Mouse (Mus musculus) thymus, postnatal 25 days (tissue): ENCODE measurements around the gene Slc25a23.

Source experiments
- DNase-seq: peaks from one replicate; pipeline ENCODE4 v3.0.0; 2022

Gene Slc25a23

GRCm38 (mm10) chr17:57070272-57070671 lies 10.6 kb upstream of the Slc25a23 start:
- no peak for DNase-seq

- DNase-seq: no peak
Observed at GRCm38 (mm10) chr17:57066908-57067307, 7.2 kb upstream of the Slc25a23 start.

GRCm38 (mm10) chr17:57063031-57063430 lies 3.4 kb upstream of the Slc25a23 start:
- no peak for DNase-seq

GRCm38 (mm10) chr17:57062548-57062947 lies 2.9 kb upstream of the Slc25a23 start:
- DNase-seq: no peak

- peak; percentile 51 for DNase-seq
Observed at GRCm38 (mm10) chr17:57062011-57062521, 2.4 kb upstream of the Slc25a23 start.

- DNase-seq: no peak
Observed at GRCm38 (mm10) chr17:57061069-57061468, 1.4 kb upstream of the Slc25a23 start.

GRCm38 (mm10) chr17:57060231-57060801 lies 653 bp upstream of the Slc25a23 start:
- peak; percentile 98 for DNase-seq

GRCm38 (mm10) chr17:57058891-57059485 lies 675 bp downstream of the Slc25a23 start, which contains the start of gene Crb3:
TSS of gene Crb3 (plus strand) at chr17:57059105.
- DNase-seq: no peak

- DNase-seq: no peak
Observed at GRCm38 (mm10) chr17:57056246-57056645, 3.4 kb downstream of the Slc25a23 start.

GRCm38 (mm10) chr17:57051679-57052078 lies 8.0 kb downstream of the Slc25a23 start:
- peak; percentile 50 for DNase-seq

GRCm38 (mm10) chr17:57048816-57049215 lies 10.8 kb downstream of the Slc25a23 start:
- no peak for DNase-seq

GRCm38 (mm10) chr17:57047406-57047805 lies 12.3 kb downstream of the Slc25a23 start:
- DNase-seq: no peak

- no peak for DNase-seq
Observed at GRCm38 (mm10) chr17:57041554-57041953, 18.1 kb downstream of the Slc25a23 start, which contains the start of gene Slc25a41. TSS of gene Slc25a41 (minus strand) at chr17:57041654.

GRCm38 (mm10) chr17:57038978-57039377 lies 20.7 kb downstream of the Slc25a23 start:
- no peak for DNase-seq

GRCm38 (mm10) chr17:57032854-57033253 lies 26.8 kb downstream of the Slc25a23 start:
- no peak for DNase-seq

GRCm38 (mm10) chr17:57031661-57032420 lies 27.8 kb downstream of the Slc25a23 start:
- DNase-seq: peak; percentile 99

GRCm38 (mm10) chr17:57030931-57031660 lies 28.6 kb downstream of the Slc25a23 start, which contains the start of gene Khsrp:
TSS of gene Khsrp (minus strand) at chr17:57031522.
- peak; percentile 70 for DNase-seq

GRCm38 (mm10) chr17:57029691-57030090 lies 30.0 kb downstream of the Slc25a23 start:
- DNase-seq: no peak

GRCm38 (mm10) chr17:57027471-57027870 lies 32.2 kb downstream of the Slc25a23 start:
- no peak for DNase-seq

GRCm38 (mm10) chr17:57020960-57021359 lies 38.7 kb downstream of the Slc25a23 start:
- no peak for DNase-seq

- DNase-seq: no peak
Observed at GRCm38 (mm10) chr17:57019693-57020092, 40.0 kb downstream of the Slc25a23 start.

- no peak for DNase-seq
Observed at GRCm38 (mm10) chr17:57012245-57012795, 47.3 kb downstream of the Slc25a23 start.
